Mouse (Mus musculus) c-Kit-positive CD71-positive TER-119-positive erythroid progenitor cells, embryonic 14.5 days (primary cell): ENCODE results near the gene Gm10644.

Experiments
- DNase-seq: peaks from one replicate; pipeline ENCODE4 v3.0.0-alpha.2; 2013; ENCODE audit warnings: low spot score

Gm10644 gene

GRCm38 (mm10) chr8:83897211-83897610 is 57.8 kb downstream of the Gm10644 start:
- DNase-seq = no peak

- DNase-seq = no peak
These were observed 58.5 kb downstream of the Gm10644 start for GRCm38 (mm10) chr8:83896461-83896860.

- peak; percentile 42 for DNase-seq
These were observed 59.1 kb downstream of the Gm10644 start for GRCm38 (mm10) chr8:83895894-83896293.

GRCm38 (mm10) chr8:83893915-83894314 is 61.1 kb downstream of the Gm10644 start:
- peak; percentile 62 for DNase-seq

- DNase-seq = no peak
These were observed 62.9 kb downstream of the Gm10644 start for GRCm38 (mm10) chr8:83892061-83892460.

- no peak for DNase-seq
These were observed 66.6 kb downstream of the Gm10644 start for GRCm38 (mm10) chr8:83888409-83888808.
